Mouse (Mus musculus) cerebellum, adult 11 months (tissue): Measurements from ENCODE around the gene Fbxl3.

Source experiments
- DNase-seq: peaks from one replicate; pipeline ENCODE4 v3.0.0; 2022

The Fbxl3 gene

DNA sequence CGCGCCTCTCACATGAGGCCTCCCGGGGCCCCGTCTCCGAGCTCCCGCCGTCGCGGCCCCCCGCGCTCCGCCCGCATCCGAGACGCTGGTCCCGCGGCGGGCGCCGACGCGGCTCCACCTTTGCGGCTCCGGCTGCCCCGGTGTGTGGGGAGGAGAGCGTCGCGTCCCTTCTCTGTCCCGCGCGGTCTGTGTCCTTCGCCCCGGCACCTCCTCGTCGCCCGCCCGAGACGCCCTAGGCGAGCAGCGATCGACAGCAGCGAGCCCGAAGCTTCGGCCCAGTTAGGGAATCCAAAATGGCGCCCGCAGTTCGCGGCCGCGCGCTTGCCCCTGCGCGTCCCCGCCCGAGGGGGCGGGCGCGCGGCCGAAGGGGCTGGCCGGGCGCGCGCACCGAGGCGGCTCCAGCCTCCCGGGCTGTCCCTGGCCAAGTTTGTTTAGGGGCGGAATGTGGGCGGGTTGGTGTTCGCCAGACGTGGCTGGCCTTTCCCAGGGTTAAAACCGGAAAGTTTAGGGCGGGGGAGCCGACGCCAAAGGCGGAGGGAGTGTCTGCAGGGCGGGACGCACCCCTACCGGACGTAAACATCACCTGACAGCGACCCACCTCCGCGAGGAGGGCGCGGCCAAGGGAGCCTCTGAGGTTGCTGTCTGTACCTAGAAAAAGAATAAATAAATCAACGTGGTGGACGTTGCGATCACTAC is at the start of gene Fbxl3:
Fbxl3 (minus strand) TSS at position 329 of the 696 bp plus-strand sequence.
- DNase-seq, result peak; percentile 88

DNA sequence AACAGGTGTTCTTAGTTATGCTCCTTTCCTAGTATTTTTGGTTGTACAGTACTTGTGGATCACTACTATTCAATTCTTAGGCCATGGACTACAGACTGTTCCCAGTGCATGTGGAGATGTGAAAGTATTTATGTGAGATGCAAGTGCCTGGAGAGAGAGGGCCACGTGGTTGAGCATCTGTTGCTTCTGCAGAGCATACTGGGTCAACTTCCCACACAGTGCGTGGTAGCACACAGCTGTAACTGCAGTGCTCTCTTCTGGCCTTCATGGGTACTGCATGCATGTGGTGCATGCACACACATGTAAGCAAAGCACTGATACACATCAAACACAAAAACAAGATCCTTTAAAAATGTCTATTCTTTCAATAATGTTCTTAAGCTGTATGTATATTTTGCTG is 32.6 kb upstream of the Fbxl3 start:
- DNase-seq, result no peak

DNA sequence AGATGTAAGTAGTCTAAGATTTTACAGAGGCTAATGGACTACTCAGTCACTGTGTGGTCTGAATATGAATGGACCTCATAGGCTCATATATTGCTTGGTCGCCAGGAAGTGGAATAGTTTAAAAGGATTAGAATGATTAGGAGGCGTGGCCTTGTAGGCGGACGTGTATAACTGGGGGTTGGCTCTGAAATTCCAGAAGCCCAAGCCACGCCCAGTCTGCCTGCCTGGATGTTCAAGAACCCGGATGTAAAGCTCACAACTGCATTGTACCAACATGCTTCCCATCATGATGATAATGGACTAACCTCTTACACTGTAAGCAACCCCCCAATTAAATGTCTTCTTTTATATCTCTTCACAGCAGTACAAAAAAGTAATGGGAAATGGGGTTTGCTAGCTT is 26.4 kb upstream of the Fbxl3 start:
- no peak for DNase-seq

DNA sequence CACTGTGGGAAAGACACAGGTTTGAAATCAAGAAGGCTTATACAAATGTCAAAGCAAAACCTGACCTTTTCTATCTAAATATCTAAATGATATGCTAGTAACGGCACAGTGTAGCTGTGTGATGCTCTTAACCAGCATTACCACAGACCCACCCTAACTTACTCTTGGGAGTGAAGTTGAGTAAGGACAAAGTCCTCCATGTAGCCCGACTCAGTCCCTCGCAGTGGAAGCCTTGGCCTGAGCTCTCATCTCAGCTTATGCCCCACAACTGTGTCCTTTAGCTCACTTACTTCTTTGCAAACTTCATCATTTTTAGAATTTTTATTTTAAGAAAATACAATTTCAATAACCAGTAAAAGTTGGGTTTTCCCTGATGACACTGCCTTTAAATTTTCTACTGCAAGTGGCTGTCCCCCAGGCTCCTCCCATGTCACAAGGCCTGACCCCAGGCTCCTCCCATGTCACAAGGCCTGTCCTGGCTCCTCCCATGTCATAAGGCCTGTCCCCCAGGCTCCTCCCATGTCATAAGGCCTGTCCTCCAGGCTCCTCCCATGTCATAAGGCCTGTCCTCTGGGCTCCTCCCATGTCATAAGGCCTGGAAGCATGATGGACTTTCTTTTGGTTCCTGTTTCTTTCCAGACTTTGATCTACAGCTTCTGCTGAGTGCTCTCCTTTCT is 15.8 kb upstream of the Fbxl3 start:
- no peak for DNase-seq

DNA sequence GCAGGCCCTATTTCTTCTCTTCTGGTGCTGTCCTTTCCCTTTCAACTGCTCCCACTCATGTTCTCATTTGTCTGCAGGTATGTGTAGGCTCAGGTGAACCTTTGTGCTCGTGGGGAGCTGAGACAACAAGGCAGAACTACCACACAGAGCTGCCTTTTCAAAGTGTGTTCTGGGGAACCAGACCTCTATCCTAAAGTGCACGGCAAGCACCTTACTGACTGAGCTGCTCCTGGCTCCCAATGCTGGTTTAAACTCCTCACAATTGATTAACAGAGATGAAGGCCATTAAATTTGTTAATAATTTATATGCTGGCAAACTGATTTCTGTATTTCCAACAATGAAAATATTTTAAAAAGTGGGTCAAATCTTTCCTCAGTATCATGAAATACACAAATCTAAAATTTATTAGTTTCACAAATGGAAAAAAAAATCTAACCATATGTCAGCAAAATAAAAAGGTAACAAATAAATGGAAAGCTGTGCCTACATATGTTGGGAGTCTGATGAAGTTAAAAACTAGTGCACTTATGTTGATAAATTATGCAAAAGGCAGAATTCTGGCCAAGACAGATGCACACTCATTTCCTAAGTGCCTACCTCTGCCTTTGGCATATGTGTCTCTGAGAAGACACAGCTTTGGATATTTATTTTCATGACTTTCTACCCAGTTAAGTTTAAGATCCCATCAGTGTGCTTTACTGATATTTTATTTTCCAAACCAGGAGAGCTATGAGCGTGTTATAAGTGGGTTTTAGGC is 13.4 kb upstream of the Fbxl3 start:
- no peak for DNase-seq

DNA sequence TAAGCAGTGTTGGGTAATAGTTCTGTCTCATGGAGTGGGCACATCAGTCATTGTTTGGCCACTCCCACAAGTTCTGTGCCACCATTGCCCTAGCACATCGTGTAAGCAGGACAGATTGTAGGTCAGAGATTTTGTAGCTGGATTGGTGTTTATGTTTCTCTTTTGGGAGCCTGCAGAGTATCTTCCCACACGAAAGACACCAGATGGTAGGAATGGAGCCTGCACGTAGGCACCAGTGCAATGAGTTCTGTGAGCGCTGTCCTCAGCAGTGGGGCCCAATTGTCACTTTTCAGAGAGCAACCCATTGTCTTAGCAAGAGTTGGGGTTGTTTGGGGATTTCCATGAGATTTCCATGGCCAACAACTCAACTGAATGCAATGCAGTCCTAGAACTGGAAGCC is 10.6 kb upstream of the Fbxl3 start:
- no peak for DNase-seq

DNA sequence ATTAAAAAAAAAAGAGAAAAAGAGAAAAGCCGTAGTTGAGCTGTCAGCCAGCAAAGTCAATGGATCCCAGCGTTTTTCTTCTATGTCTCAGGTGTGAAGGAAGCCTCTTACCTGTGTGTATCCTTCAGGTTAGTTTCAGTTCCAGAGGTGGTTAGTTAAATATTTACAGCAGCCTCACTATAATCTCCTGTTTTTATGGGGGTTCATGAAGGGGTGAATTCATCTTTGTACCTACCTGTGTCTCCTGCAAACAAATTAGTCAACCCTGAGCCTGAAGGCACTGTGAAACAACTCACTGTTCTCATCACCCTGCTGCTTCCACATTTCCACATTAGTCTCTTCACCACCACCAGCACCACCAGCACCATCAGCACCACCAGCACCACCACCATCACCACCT is 6.9 kb upstream of the Fbxl3 start:
- no peak for DNase-seq

DNA sequence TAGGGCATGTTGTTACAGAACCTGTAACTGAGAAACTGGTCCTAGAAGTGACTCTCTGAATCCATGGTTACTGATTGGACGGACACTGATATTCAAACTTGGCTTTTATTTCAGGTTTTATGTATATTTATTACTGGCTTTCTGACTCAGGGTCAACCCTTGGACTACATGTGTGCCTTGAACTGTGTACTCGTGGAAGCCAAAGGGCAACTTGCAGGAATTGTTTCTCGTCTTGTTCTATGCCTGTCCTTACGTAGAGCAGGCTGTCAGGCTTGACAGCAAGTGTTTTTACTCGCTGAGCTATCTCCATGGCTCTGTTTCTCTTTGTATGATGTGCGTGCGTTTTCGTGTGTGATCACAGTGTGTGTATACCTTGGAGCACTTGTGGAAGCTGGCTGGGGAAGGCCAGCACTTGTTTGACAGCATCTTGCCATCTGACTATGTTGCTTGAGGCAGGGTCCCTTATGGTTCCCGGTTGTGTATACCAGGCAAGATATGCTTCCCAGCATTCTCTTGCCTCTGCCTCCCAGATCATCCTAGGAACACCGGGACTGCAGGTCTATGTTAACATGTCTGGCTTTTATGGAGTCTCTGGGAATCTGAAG is 3.5 kb upstream of the Fbxl3 start:
- no peak for DNase-seq

DNA sequence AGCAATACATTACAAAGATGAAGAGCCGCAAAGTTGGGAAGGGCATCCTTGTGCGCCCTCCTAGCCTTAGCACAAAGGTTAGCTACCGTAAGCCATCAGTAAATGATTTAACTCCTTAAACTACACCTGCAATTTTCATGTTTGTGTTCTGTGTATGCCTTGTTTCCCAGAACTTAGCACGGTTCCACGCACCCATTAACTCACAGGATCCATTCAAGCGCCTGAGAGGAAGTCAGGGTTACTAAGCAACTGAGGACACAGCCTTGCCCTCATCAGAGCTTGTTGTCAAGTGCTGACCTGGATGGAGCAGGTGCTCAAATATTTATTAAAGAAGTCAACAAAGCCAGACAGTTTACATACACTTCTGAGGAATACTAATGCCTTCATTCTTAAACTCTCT is 2.9 kb upstream of the Fbxl3 start:
- no peak for DNase-seq

DNA sequence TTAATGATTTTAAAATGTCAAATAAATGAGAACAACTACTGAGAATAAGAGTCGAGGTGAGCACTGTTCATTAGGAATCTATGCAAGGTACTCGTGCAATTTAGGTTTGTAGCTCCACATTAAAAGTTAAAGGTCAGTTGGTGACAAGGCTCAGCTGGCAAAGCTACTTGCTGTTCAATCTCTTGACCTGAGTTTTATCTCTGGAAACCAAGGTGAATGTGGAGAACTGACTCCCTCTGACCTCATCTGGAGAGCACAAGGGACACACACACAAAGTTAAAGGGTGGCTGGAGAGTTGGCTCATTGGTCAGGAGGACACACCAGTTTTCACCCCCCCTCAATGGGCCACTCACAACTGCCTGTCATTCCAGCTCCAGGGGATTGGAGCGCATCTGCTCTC is 1.8 kb upstream of the Fbxl3 start:
- no peak for DNase-seq

DNA sequence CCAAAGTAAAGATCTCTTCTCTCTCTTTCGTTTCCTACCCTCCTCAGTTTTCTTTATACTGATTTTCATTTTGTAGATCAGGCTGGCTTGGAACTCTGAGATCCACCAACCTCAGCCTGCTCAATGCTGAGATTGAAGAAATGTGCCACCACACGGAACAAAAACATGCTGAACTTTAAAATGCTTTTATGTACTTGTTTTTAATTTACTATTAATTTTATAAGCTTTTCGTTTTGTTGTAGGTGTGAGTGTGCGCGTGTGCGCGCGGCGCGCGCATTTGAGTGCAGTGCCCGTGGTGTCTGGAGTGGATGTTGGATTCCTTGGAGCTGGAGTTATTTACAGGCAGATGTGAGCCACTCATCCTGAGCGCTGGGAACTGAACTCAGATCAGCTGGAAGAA is 930 bp upstream of the Fbxl3 start:
- no peak for DNase-seq

DNA sequence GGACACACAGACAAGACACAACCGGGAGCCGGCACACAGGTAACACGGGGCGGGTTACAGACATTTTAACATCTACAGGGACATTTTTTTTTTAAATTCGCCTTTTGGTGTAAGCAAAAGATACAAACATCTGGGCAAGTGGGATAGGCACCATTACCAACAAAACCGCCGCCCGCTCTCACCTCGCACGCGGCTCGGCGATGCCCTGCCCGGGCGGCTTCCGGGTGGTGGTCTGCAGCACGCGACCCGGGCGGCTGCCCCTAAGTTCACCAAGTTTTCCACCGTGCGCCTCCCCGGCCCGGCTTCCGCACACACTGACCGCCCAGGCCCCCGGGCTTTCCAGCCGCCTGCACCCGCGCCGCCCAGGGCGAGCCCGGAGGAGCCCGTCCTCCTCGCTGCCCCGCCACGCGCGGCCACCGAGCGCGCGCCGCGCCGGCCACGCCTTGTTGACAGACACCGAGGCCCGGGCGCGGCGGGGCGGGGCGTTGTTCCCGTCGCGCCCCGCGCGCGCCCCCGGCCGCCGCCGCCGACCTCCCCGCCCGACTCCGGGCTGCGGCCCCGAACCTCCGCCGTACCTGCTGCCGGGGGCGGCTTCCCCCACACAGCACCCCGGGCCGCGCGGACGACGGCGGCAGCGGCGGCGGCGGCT is 655 bp downstream of the Fbxl3 start:
- peak; percentile 86 for DNase-seq

DNA sequence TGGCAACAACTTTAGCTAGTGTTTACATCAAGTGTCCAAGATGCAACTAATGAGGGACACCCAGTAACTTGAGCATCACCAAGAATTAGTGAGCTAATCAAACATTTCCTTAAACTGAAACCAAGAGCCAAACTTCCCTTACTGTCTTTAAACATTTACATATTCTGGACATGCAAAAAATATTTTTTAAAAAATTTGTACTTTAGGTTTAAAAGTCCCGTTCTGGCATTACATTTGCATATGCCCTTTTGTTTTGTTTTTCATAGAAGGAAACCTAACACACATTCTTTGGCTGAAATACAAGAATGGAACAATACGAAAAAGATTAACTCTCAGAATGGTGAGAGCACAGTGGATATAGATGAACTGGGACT is 1.2 kb downstream of the Fbxl3 start:
- no peak for DNase-seq

DNA sequence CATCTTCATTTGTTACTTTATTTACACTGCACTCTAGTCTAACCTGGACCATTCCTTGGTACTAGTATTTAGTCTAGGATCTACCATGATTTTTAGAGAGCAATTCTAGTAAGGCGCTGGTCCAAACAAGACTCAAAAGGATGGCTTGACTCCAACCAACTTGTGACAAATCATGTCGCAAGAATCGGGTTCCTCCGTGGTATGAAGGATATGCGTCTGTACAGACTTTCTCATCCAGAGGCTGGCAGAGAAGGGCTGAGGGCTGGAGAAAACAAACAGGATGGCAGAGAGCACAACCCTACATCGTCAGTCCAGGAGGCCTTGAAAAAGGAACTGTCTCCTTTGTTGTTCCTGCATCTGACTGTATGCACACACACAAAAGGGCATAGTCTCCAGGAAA is 2.7 kb downstream of the Fbxl3 start:
- no peak for DNase-seq

DNA sequence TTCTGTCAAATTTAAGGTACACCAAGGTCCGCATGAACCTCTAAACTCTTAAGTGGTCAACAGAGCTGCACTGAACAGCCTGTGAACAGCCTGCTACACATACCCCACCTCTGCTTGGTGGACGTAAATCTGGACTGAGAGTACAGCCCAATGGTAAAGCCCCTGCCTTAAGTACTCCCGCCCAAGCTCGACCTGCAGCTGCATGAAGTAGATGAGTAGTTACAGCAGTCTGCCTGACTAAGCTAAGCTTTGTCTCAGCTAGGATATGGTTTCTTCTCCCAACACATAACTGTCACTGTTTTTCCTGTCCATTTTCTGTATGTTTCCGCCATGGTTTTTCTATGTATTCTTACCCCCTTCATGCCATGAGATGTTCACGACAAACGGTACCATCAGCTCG is 3.5 kb downstream of the Fbxl3 start:
- no peak for DNase-seq

DNA sequence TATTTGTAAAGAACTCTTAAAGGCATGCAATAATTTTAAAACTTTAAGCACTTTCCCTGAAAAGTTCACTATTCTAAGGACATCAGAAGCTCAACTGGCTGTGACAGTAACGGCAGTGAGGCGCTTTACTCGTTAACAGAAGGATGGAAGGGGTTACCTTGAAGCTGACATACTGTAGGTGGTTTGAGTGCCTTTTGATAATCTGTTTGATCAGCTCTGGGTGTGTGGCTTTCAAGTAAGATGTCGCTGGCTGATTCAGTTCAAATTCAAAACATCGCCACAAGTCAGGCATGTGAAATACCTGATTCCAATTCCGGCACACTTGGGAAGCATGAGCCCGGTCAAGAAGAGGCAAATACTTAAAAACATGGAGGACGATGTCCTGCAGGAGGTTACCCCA is 4.3 kb downstream of the Fbxl3 start:
- no peak for DNase-seq

DNA sequence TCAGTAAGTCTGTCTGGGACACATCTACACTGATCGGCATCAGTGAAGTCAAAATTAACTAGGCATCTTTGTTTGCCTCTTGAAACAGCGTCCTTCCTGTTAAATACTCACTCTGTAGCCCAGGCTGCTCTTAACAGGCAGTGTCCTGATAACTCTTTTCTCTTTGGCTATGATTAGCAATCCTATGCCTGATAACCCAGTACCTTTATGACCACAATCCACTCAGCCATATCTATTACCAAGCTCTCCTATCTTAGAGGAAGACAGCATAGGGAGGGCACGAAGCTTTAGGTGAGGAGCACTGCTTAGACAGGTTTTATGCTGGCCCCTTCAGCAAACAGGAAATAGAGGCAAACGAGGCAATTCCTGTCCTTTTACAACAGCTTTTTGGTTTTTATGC is 5.7 kb downstream of the Fbxl3 start:
- DNase-seq, result no peak

DNA sequence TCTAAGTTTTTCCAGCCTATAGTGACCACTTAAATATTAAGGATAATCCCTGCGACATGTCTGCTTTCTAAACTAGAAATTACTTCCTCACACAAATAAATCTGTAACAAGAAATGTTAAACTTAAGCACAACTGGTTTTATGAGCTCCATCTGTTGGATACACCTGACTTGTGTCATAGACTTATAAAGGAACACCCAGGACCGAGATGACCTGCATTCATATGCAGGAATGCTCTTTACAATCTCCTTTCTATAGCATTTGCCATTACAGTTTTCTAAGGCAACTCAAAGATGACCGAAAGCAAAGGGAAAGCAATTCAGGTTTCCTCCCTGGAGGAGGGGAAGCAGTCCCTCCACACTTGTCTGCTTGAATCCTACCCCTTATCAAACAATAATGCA is 6.1 kb downstream of the Fbxl3 start:
- DNase-seq, result no peak

DNA sequence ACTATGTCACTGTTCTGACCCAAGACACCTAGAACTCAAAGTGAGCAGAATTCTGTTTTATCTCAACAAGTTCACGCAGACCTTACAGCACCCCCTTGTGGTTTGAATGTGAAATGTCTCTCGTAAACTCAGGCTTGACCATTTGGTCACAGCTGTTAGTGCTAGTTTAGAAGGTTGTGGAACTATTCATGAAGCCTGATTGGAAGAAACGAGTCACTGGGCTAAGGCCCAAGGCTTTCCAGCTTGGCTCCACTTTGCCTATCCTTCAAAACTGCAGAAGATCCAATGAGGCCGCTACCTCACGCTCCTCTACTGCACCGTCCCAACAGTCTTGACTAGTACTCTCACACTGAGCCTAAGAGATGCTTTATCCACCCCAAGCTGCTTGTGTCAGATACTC is 10.7 kb downstream of the Fbxl3 start:
- DNase-seq, result peak; percentile 48

DNA sequence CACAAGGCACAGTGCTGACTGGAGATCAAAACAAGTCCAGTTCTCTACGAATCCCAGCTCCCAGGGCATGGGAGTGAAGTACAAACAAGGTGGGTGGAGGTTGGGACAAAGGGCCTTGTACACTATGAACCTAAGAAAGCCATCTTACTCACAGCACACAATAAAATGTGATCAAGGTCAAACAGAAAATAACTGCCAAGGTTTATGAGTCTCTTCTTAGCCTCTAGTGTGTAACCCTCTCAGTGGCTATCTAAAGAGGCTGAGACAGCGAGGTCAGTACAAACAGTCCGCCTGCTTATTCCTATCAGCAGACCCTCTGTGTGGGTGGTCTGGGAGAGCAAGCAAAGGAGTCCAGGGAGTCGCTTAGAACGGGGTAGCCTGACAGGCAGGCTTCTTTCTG is 11.5 kb downstream of the Fbxl3 start:
- no peak for DNase-seq

DNA sequence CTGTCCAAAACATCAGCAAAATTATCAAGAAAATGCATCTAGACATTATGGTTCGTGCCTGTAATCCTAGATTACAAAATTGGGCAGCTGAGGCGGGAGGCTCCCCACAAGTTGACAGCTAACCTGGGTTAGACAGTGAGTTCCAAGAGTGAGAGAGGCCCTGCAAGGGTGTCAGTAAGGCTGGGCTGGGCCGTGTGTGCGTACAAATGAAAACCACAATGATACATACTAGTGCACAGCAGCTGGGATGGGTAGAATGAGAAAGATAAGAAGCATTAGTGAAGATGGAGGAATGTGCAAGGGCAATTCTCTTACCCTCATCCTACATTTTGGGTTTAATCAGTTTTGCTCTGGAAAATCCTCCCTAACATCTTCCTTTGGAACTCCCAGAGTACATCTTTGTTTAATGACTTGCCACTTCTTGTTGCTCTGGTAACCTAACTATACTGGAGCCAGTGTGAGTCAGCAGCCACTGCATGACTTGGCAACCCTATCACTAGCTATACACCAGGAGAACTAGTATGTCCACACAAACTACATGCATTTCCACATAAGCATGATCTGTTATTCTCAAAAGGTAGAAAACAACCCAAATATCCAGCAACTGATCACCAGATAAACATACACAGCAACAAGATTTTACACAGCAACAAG is 12.6 kb downstream of the Fbxl3 start:
- no peak for DNase-seq

DNA sequence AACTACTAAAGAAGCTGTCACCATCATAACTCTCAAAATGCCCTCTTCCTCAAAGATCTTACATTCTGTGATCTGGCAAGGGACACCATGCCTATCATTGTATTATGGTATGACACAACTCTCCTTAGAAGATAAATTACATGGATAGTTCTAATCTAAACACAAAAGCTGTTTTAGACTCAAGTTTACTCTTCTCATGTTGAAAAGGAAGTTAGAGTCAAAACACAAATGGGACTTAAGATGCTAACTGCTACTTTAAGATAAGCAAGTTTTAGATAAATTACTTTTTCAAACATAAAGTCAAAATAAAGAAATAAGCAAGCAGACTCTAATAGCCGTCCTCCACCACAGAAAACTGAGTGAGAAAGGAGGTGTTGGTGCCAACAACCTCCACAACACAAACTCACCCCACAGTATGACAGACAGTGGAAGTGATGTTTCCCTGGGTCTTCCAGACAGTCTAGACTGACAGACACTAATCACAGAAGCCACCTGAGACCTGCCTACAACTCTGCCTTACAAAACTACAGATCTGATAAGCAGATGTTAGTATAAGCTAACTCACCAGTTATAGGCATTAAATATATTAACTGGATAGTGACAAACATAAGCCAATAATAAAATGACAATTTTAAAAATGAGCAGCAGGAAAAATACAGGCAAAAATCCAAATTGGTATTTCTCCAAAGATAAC is 13.4 kb downstream of the Fbxl3 start:
- DNase-seq, result no peak
